Mouse (Mus musculus) liver, embryonic 14.5 days (tissue): ENCODE measurements around the gene Itgb1bp2.

Source experiments
- CTCF ChIP-seq: IDR thresholded peaks from 2 replicates; pipeline ENCODE4 v1.5.1; 2016; ENCODE audit warnings: antibody characterized with exemption, low read depth, control low read depth
- EP300 ChIP-seq: IDR thresholded peaks from 2 replicates; pipeline ENCODE4 v1.6.1; 2016; ENCODE audit warnings: antibody characterized with exemption, low read depth

GRCm38 (mm10) chrX:101420700-101421095 is 28.2 kb upstream of the Itgb1bp2 start, which contains the start of gene Zmym3:
- TF ChIP-seq CTCF, result no peak
- no peak for TF ChIP-seq EP300
